Mouse (Mus musculus) spleen, adult 2 months (tissue): ENCODE results near the gene Fndc5.

Source experiments
- CTCF ChIP-seq: fragments of 200-500 bp; IDR thresholded peaks from 2 replicates; pipeline ENCODE4 v1.5.1; 2011; ENCODE audit warnings: mild to moderate bottlenecking, inconsistent platforms; ENCODE audit not compliant: insufficient read depth, insufficient read length, insufficient replicate concordance; ENCODE audit errors: extremely low read depth
- POLR2A ChIP-seq: fragments of 200-500 bp; IDR thresholded peaks from 2 replicates; pipeline ENCODE4 v1.6.1; 2011; ENCODE audit warnings: low read depth, low read length, inconsistent platforms

- TF ChIP-seq CTCF (no peak), POLR2A (no peak)
Observed at GRCm38 (mm10) chr4:129188803-129189541, 52.2 kb downstream of the Fndc5 start.
